Mouse (Mus musculus) urinary bladder, postnatal 4 days (tissue): ENCODE data around the gene Rer1.

Source experiments
- DNase-seq, 2 experiments: peaks; one replicate each; pipeline ENCODE4 v3.0.0; 2021 to 2022; ENCODE audit warnings: low spot score in 2 of 2

Rer1 gene

GRCm38 (mm10) chr4:155075137-155075536, 11.0 kb downstream of the Rer1 start:
- no peak for DNase-seq

GRCm38 (mm10) chr4:155074418-155074817, 11.8 kb downstream of the Rer1 start:
- DNase-seq: no peak

GRCm38 (mm10) chr4:155070921-155071320, 15.3 kb downstream of the Rer1 start:
- no peak for DNase-seq

GRCm38 (mm10) chr4:155070199-155070598, 16.0 kb downstream of the Rer1 start:
- no peak for DNase-seq

GRCm38 (mm10) chr4:155069191-155069590, 17.0 kb downstream of the Rer1 start:
- DNase-seq: no peak

GRCm38 (mm10) chr4:155068357-155068972, 17.7 kb downstream of the Rer1 start:
- DNase-seq: no peak

GRCm38 (mm10) chr4:155066834-155067522, 19.2 kb downstream of the Rer1 start, which contains the start of gene Pex10:
Pex10 (plus strand) TSS chr4:155067016.
- peak; percentile 95 to 97 for DNase-seq

GRCm38 (mm10) chr4:155065970-155066833, 20.0 kb downstream of the Rer1 start:
- peak; percentile 77 to 88 for DNase-seq

GRCm38 (mm10) chr4:155064474-155064873, 21.7 kb downstream of the Rer1 start:
- DNase-seq: no peak

- peak in 1 of 2 experiments; percentile 59 for DNase-seq
Measured at GRCm38 (mm10) chr4:155063895-155064294, 22.3 kb downstream of the Rer1 start.

GRCm38 (mm10) chr4:155058325-155058724, 27.9 kb downstream of the Rer1 start:
- no peak for DNase-seq

GRCm38 (mm10) chr4:155056724-155057123, 29.5 kb downstream of the Rer1 start, which contains the start of gene Plch2:
Plch2 (minus strand) TSS chr4:155056784.
- no peak for DNase-seq

- no peak for DNase-seq
Measured at GRCm38 (mm10) chr4:155050116-155050515, 36.1 kb downstream of the Rer1 start.

- no peak for DNase-seq
Measured at GRCm38 (mm10) chr4:155046636-155047035, 39.5 kb downstream of the Rer1 start.

GRCm38 (mm10) chr4:155043289-155043625, 42.9 kb downstream of the Rer1 start:
- no peak for DNase-seq

- no peak for DNase-seq
Measured at GRCm38 (mm10) chr4:155042606-155043288, 43.4 kb downstream of the Rer1 start.

GRCm38 (mm10) chr4:155040696-155041095, 45.5 kb downstream of the Rer1 start:
- no peak for DNase-seq

GRCm38 (mm10) chr4:155040197-155040596, 46.0 kb downstream of the Rer1 start:
- no peak for DNase-seq

- DNase-seq: no peak
Measured at GRCm38 (mm10) chr4:155034787-155035186, 51.4 kb downstream of the Rer1 start.

- no peak for DNase-seq
Measured at GRCm38 (mm10) chr4:155034202-155034601, 52.0 kb downstream of the Rer1 start.

GRCm38 (mm10) chr4:155033115-155033514, 53.1 kb downstream of the Rer1 start:
- no peak for DNase-seq
